Mouse (Mus musculus) lung, adult 2 months (tissue): ENCODE results near the gene Prc1.
A peak's percentile ranks its signal among the peaks of the same experiment; 100 is the strongest.

ENCODE experiments used
- CTCF ChIP-seq: fragments of 200-500 bp; IDR thresholded peaks from 2 replicates; pipeline ENCODE4 v1.5.1; 2011; ENCODE audit warnings: mild to moderate bottlenecking, low read length, control low read depth; ENCODE audit not compliant: insufficient read depth
- POLR2A ChIP-seq: fragments of 200-500 bp; IDR thresholded peaks from 2 replicates; pipeline ENCODE4 v1.6.1; 2011; ENCODE audit warnings: low read depth, mild to moderate bottlenecking, control low read depth, low read length, borderline replicate concordance; ENCODE audit errors: extremely low read depth

GRCm38 (mm10) chr7:80324043-80324815 lies 30.0 kb downstream of the Prc1 start, which contains the start of gene Rccd1:
- TF ChIP-seq CTCF: no peak
- TF ChIP-seq POLR2A: peak; percentile 85; the same call in 1 of the 2 replicates
